ENCODE assay signal across 23 mouse cellular contexts in the genomic region with DNA sequence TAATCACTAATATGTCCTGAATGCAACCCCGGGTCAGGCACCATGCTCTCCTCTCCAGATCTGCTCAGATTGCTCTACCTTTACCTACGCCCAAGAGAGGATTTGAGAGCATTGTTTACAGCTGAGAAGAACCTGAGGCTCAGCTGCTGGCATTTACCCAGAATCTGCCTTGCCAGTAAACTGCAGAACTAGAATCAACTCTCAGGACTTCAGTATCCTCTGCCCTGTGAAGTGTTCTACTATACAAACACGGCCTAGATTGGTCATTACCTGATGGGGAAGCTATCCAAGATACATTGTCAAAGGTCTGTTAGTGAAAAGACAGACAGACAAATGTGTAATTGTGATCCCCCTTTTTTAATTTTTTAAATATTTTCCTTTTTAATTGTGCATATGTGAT. TPM values are rescaled to one million over a fixed set of nuclear protein-coding genes. Genes with fewer than 3 reads are reported as not detected.
A peak's percentile ranks its signal among the peaks of the same experiment; 100 is the strongest.
DNase-seq lines count a peak whose midpoint lies in the region; TF ChIP-seq lines count a peak whose summit lies in the region.
"Had no signal": no experiment of that assay in that cellular context is flagged by ENCODE, and none has a peak within 500 bp of the region (broad histone marks: within the 10 kb centered on the region; RNA-seq: fewer than 3 reads in every experiment).

No protein-coding gene starts in this region.

- H3K4me1 ChIP-seq in kidney, adult 2 months (ENCODE audit: control insufficient read depth, insufficient read depth, low read length): no peaks in the 10 kb centered on the region
- H3K4me1 ChIP-seq: embryonic facial prominence, embryonic 12.5 days; embryonic facial prominence, embryonic 15.5 days had no signal

- no peak for TF ChIP-seq POLR2A in kidney, adult 2 months (IDR thresholded peaks at IDR 0.05; ENCODE audit: low read depth, low read length)

- no peak for TF ChIP-seq CTCF in kidney, adult 2 months (conservative IDR thresholded peaks at IDR 0.05; ENCODE audit: insufficient read depth, insufficient read length, low read depth, low read length)

- no peak overlapping the region for H3K4me3 ChIP-seq in kidney, adult 2 months (ENCODE audit: insufficient read depth, low read depth, low read length)
- H3K4me3 ChIP-seq: embryonic facial prominence, embryonic 12.5 days; embryonic facial prominence, embryonic 15.5 days; gastrocnemius, adult 2 months; heart, embryonic 12.5 days; heart, embryonic 15.5 days had no signal

- H3K36me3 ChIP-seq in kidney, adult 2 months (ENCODE audit: control insufficient read depth, insufficient read depth, low read length): no peaks in the 10 kb centered on the region; the same call in 1 of the 2 replicates

- no peaks in the 10 kb centered on the region for H3K27me3 ChIP-seq in kidney, adult 2 months (replicated peaks; ENCODE audit: control insufficient read depth, insufficient read depth, low read length)
- H3K27me3 ChIP-seq: embryonic facial prominence, embryonic 12.5 days; embryonic facial prominence, embryonic 15.5 days; heart, embryonic 12.5 days; heart, embryonic 15.5 days had no signal

- DNase-seq in cerebellum, adult 9-10 months: peak; percentile 25
- DNase-seq in cerebellum, postnatal 10 days: no peak
- DNase-seq in kidney, adult 2 months: peak; percentile 47
- DNase-seq in kidney, postnatal 10 days: no peak
- DNase-seq in kidney, postnatal 36 days: peak; percentile 14 to 50
- DNase-seq in kidney, postnatal 14 days: no peak
- DNase-seq: adrenal gland, adult 8-10 months; adrenal gland, postnatal 25 days; cerebellum, adult 11-12 months; cerebellum, adult 8-10 months; cerebellum, postnatal 25 days; forebrain, postnatal 0 days; gastrocnemius, adult 2 months; gastrocnemius, postnatal 14 days; heart, adult 18-20 months; heart, postnatal 14 days; heart, postnatal 4 days had no signal

- 90% methylated on average over 3 of the region's 3 CpGs for whole genome bisulfite sequencing in kidney, adult 2 months

- H3K27ac ChIP-seq in kidney, adult 2 months (ENCODE audit: insufficient read depth, low read depth, low read length): no peak overlapping the region
- H3K27ac ChIP-seq: embryonic facial prominence, embryonic 12.5 days; embryonic facial prominence, embryonic 15.5 days; gastrocnemius, adult 2 months; heart, embryonic 15.5 days; hindbrain, embryonic 14.5 days; hindbrain, postnatal 0 days had no signal

RNA-seq across cellular contexts. Expression of gene Atf1, which starts 50.5 kb away (rescaled TPM):
- polyA plus RNA-seq in kidney, adult 2 months (2012; rRNA removed): 38.6 and 43.7 TPM in 2 replicates

Comparison
In these comparisons a context has a peak if more than half of its experiments do, and no peak if none do; other contexts are left out.
1. DNase-seq: peak in cerebellum, adult 9-10 months (single experiment), kidney, adult 2 months (single experiment) and kidney, postnatal 36 days (2 of 2); none in cerebellum, postnatal 10 days (0 of 2), kidney, postnatal 10 days (single experiment) and kidney, postnatal 14 days (single experiment).